Mouse (Mus musculus): Measurements from ENCODE around the gene Smarcd2.

GRCm38 (mm10) chr11:106301765-106302164 lies 29.0 kb upstream of the Smarcd2 start, which contains the start of gene Gh:
- no peak for TF ChIP-seq TCF12 (IDR thresholded peaks at IDR 0.05; ENCODE audit: low read depth, low read length)
- no peak for TF ChIP-seq POLR2AphosphoS2 (IDR thresholded peaks at IDR 0.05; ENCODE audit: low read depth, low read length)
- TF ChIP-seq USF2 (conservative IDR thresholded peaks at IDR 0.05; ENCODE audit: low read depth, low read length), result no peak
- no peak for TF ChIP-seq EP300 (IDR thresholded peaks at IDR 0.05; ENCODE audit: low read length)
- TF ChIP-seq CTCF (conservative IDR thresholded peaks at IDR 0.05 in 1 of 2, IDR thresholded peaks at IDR 0.05 in 1 of 2; ENCODE audit: low read depth in 2 of 2, low read length in 2 of 2), result no peak
- no peak for TF ChIP-seq NELFE (IDR thresholded peaks at IDR 0.05; ENCODE audit: low read depth, low read length)
